Comparison of ENCODE assay signal across 10 mouse cellular contexts in the genomic region with DNA sequence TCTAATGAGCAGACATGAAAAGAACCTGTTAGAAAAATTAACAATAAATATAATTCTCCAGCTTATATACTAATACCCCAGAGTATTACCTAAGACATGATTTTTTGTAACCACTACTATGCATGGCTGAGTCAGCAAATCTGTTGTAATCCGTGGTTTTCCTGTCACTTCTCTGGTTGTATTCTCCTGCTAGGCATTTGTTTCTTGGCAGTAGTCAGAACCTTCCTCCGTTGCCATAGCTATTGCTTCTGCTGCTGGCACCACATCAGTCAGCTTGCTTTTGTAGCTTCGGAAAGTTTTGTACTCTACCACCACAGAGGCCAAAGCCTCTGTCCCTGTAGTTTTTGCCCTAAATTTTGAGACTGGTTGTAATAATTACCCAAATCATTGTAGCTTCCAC.
DNase-seq lines count a peak whose midpoint lies in the region; ATAC-seq and TF ChIP-seq lines count a peak whose summit lies in the region.
"Had no signal": no experiment of that assay in that cellular context is flagged by ENCODE, and none has a peak within 500 bp of the region (broad histone marks: within the 10 kb centered on the region; RNA-seq: fewer than 3 reads in every experiment).

No protein-coding gene starts in this region.

- H3K4me1 ChIP-seq in lung, postnatal 0 days (ENCODE audit: insufficient read depth, low read depth, low read length) = no peaks in the 10 kb centered on the region

- 37% methylated on average over 3 of the region's 3 CpGs for WGBS in lung, postnatal 0 days

- DNase-seq in left cerebral cortex, postnatal 25 days (ENCODE audit: low spot score in 2 of 2) = peak; percentile 11 to 56
- DNase-seq in left cerebral cortex, postnatal 36 days (ENCODE audit: low spot score in 2 of 2) = no peak
- DNase-seq in Muller cell, postnatal 12 days (ENCODE audit: inconsistent ontology term) = peak; percentile 91
- peak; percentile 62 for DNase-seq in brain, adult 2 months (ENCODE audit: low read depth, low spot score)
- peak; percentile 22 for DNase-seq in lung, postnatal 0 days (ENCODE audit: low spot score)
- DNase-seq: cerebellum, postnatal 36 days had no signal

- no peaks in the 10 kb centered on the region for H3K27me3 ChIP-seq in lung, postnatal 0 days (replicated peaks; ENCODE audit: insufficient read depth, low read length)
- H3K27me3 ChIP-seq: midbrain, embryonic 12.5 days had no signal

- no peaks in the 10 kb centered on the region for H3K36me3 ChIP-seq in lung, postnatal 0 days (ENCODE audit: insufficient read depth, low read length)
- H3K36me3 ChIP-seq: midbrain, embryonic 12.5 days had no signal

- intact Hi-C loops in left cerebral cortex, postnatal 25 days (cut with DNase I) = no loop called here
- intact Hi-C loops in left cerebral cortex, postnatal 36 days (cut with DNase I) = no loop called here

- no peak overlapping the region for H3K4me3 ChIP-seq in lung, postnatal 0 days (ENCODE audit: low read depth, low read length)
- H3K4me3 ChIP-seq: left cerebral cortex, adult 2 months; midbrain, embryonic 12.5 days had no signal

- no peak overlapping the region for H3K4me2 ChIP-seq in lung, postnatal 0 days (replicated peaks; ENCODE audit: low read depth, low read length)
- H3K4me2 ChIP-seq: midbrain, embryonic 12.5 days had no signal

- no peak for TF ChIP-seq EP300 in lung, postnatal 0 days (IDR thresholded peaks at IDR 0.05)

- H3K9ac ChIP-seq in lung, postnatal 0 days (replicated peaks; ENCODE audit: low read depth) = no peak overlapping the region
- H3K9ac ChIP-seq: midbrain, embryonic 12.5 days had no signal

- H3K9me3 ChIP-seq in lung, postnatal 0 days (ENCODE audit: low read length) = no peaks in the 10 kb centered on the region
- H3K9me3 ChIP-seq: midbrain, embryonic 12.5 days had no signal

- no peak for TF ChIP-seq CTCF in lung, postnatal 0 days (IDR thresholded peaks at IDR 0.05)

- ATAC-seq in lung, postnatal 0 days = no peak
- ATAC-seq in cerebellum, adult (ENCODE audit: insufficient number of reproducible peaks, low FRiP score, low TSS enrichment) = no peak
- ATAC-seq in erythroid progenitor cell, adult 5-6 weeks (replicated peaks; ENCODE audit: low FRiP score, poor library complexity, severe bottlenecking) = no peak

- no peak overlapping the region for H3K27ac ChIP-seq in lung, postnatal 0 days (ENCODE audit: low read length)
- H3K27ac ChIP-seq: left cerebral cortex, adult 2 months; midbrain, embryonic 12.5 days had no signal

Comparison
In these comparisons a context has a peak if more than half of its experiments do, and no peak if none do; other contexts are left out.
1. DNase-seq: peak in left cerebral cortex, postnatal 25 days (2 of 2), Muller cell, postnatal 12 days (single experiment), brain, adult 2 months (single experiment) and lung, postnatal 0 days (single experiment); none in left cerebral cortex, postnatal 36 days (0 of 2).